Mouse (Mus musculus) ovary, postnatal 10 days (tissue): ENCODE data around the gene Dgki.

Experiments
- DNase-seq: peaks from one replicate; pipeline ENCODE4 v3.0.0; 2022; ENCODE audit warnings: low spot score

Dgki gene

DNA sequence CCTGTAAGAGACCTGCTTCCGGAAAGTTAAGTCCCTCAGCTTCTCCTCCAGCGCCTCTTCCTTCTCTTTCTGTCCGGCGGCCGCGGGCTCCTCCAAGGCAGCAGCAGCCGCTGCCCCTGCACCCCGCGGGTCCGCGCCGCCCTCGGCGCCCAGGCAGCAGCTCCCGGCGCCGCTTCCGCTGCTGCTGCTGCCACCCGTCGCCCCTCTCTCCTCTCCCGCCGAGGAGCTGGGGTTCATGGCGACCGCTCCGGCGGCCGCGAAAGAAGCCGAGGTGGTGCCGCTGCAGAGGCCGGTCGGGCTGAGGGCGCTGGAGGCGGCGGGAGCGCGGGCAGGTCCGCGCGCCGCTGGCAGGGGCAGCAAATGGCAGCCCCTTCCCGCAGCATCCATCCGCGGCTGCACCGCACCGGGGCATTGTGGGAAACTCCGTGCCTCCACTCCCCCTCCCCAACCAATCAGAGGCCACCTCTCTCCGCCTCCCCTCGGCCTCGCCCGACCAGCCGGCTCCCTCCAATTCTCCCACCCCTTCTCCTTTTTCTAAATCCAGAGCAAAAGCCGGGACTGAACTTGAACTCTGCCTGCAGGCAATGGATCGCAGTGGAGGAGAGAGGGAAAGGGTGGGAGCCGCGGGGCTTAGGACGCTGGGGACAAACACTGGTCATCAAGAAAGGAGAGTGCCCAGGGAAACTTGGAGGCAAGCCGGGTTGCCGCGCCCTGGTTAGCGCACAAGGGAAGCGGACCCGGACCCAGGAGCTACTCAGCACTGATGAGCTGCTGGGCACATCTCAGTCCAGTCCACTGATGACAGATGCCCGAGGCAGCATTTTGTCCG, at the start of gene Dgki:
TSS of gene Dgki (minus strand) at position 623 of the 829 bp plus-strand sequence.
- DNase-seq, result no peak

DNA sequence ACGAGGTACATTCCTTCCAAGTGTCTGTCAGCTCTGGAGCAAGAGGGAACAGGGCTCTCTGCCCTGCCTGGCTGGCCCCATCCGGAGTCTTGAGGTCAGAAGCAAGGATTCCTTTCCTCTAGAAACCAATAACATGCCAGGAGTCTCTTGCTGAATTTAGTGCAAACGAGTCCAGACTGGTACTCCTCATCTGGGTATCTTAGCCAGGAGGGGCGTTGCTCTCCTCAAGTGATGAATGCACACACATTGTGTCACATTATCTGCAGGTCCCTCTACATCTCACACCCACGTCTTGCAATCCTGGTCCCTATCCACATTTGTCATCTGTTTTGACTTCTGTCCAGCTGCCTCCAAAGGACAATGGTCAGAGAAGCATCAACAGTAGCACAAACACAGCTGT, 47.6 kb upstream of the Dgki start:
- DNase-seq, result no peak

DNA sequence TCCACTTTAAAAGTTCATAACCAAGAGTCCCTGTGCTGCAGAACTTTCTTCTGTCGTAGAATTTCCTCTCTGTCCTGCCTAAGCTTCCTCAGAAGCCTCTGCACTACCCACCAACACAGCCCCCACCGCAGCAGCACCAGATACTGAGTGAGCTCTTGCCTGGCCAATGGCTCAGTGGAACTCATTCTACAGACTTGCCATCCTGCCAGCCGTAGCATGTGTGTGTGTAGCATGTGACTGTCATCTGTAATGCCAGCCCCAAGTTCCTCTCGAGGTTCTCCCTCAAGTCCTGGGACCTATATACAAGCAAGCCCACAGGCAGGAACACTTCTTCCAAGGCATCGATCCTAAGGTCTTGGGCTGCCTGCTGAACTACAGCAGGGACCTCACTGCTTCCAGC, 38.1 kb upstream of the Dgki start:
- DNase-seq, result no peak

DNA sequence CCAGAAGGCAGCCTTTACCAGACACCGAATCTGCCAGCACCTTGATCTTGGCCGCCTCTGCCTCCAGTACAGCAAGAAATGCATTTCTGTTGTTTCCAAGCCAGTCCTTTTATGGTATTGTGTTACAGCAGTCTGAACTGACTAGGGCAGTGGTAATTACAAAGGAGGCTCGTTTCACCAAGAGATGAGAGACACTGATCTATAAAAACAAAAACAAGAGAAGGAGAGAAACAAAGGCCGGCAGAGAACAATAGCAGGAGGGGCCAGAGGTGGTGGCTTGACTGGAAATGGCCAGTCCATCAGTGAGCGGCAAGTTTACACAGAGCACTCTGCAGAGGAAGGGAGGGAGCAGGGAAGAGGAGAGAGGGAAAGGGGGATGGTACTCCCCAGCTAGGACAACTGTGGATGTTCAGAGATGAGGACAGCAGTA, 36.9 kb upstream of the Dgki start:
- no peak for DNase-seq

DNA sequence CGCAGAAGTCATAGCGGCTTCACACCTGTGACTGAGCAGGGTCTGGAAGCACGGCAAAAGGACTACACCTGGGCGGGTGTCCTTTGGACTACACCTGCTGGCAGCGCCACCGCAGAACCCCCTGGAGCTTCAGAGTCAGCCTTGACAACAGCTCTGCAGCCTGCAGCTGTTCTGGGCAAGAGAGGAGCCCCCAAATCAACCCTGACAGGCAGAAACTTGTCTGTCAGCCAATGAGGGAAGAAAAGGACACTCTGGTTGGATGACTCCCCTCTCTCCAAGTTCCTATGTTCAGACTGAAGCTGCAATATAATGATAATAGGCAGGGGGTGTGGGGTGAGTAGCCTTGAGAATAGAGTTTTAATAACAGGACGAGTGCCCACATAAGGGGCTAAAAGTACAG, 36.4 kb upstream of the Dgki start:
- DNase-seq, result no peak

DNA sequence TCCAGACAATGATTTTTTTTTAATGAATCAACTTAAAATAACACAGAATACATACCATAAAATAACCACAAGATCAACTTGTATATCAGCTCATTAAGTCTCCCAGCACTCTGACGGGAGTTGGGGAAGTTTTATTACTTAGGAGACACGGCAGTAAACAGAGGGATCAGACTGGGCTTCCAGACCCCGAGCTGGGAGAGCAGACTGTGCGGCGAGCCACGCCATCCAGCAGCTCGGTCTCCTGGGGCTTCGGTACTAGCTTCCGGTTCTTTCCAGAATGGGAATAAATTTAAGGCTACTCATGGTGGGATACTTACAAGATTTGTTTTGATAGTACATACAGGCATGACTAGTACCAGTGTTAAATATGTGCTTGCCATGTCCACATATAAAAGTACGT, 32.9 kb upstream of the Dgki start:
- DNase-seq, result no peak

DNA sequence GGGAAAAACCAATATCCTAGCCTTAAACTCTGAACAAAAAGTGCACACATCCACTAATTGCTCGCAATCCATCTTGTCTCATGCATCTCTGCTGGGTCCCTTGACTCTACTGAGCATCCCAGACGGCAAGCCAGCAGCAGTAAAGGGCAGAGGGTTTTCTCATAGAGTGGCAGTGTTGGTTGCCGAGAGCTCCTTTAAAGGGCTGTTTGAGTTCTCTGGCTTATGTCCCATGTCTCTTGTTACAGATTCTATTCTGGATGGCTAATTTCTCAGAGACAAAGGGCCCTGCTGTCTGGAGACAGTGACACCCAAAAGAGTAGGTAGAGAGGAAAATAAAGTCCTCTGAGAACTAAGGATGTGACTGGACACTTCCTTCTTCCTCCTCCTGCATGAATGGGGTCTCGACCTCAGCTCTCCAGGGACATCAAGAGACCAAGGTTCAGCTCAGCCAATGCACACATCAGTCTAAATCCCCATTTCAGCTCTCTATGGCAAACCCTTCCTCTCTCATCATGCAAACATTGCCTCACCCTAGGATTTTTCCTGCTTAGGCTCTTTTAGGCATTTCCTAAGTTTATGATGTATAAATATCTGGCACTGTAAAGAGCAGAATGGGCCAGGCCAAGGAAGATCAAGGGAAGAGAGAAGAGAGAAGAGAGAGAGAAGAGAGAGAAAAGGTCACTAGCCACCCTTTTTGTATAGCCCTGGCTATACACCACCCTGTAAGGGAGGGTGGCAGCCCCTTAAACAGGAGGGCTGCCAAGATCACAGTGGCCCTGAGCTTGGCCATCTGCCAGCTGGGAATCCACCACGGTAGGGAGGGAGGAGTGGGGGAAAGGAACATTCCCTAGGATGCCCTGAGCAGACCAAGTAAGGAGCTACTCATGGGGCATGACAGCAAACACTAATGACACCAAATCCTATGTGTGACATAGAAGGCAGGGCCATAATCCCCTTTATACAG, 30.2 kb upstream of the Dgki start:
- no peak for DNase-seq

DNA sequence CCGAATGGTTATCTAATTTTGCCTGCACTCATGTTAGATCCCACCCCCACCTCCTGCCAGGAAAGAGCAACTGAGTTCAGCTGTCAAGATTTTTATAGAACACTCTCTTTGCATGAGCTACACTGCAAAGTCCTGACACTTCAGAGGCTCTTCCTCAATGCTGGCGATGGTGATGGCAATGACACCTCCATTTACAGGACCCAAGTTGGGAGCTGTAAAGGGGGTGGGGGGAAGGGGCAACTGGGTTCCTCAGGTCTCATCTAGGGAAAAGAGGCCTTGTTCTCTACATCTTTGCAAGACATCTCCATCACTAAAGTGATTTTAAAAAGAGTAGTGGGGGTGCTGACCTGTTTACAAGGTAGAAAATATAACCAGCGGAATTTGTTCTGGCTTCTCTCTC, 29.4 kb upstream of the Dgki start:
- DNase-seq, result no peak

DNA sequence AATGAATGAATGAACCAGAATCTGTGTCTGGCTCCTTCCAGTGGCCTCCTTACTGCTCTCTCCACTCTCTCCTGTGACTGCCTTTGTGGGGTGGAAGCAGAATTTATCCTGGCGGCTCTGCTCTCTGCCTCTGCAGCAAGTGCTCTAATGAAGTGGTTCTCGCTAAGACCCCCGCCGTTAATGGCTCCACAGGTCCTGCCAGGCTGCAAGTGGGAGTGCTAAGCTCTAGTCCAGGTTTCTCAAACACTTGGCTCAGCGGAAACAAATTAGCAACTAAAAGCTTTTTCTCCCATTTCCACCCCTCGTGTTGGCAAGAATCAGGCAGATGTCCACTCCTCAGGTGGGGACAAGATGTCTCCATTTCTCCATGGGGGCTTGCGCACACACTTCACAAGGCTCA, 28.7 kb upstream of the Dgki start:
- no peak for DNase-seq

DNA sequence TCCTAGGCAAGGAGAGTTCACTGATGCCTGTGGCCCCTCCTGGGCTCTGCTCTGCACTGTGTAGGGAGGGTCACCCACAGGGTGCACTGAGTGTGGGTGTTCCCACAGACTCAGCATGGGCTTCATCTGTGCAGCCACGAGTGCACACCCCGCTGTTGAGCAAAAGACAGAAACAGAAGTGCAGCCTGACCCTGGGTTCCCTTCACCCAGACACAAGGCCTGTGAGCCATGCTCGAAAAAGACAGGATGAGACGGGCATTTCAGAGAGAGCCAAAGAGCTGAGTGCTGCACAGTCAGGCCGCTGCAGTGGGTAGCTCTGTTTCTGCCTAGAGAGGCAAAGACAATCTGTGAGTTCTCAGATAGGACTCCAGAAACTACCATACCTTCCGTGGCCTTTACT, 27.5 kb upstream of the Dgki start:
- DNase-seq, result no peak

DNA sequence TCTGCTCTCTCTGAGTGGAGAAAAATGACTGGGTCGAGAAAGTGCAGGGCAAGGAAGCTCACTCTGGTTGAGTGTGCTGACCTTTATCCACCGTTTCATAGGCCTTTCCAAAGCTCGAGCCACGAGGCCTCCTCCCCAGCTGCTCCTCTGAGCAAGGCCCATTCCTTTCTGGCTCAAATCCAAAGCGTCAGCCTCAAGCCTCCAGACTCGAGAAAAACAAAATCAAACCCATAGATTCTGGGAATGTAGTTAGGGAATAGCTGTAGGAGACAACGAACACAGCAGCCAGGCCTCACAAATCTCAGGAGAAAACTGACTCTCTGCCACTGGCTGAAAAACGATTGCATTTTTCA, 26.6 kb upstream of the Dgki start:
- no peak for DNase-seq

DNA sequence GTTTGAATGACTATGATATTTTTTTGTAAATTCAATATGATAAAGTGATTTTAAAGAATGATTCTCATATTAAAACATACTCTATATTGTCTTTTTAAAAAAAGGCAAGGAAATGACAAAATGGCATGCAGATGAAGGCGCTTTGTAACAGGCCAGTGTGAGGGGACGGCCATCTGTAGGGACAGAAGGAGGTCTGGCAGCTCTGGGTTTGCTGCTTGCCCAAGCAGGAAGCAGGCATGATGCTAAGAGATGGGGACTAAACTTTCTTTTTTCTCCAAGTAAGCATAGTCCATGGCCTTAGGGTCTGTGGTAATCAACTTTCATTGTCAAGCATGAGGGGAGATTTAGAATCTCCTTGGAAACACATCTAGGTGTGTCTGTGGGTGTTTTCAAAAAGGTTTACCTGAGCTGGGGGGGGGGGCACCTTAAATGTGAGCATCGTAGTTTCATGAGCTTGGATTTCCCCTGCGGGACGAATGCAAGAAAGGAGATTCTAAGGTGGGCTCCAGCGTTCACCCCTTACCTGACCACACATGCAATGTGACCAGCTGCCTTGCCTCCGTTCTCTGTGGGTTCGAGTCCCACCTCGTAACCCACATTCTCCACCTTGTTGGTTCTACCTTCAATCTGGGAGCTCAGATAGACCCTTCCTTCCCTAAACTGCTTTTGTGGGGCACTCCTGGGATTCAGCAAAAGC, 26.1 kb upstream of the Dgki start:
- DNase-seq, result no peak

DNA sequence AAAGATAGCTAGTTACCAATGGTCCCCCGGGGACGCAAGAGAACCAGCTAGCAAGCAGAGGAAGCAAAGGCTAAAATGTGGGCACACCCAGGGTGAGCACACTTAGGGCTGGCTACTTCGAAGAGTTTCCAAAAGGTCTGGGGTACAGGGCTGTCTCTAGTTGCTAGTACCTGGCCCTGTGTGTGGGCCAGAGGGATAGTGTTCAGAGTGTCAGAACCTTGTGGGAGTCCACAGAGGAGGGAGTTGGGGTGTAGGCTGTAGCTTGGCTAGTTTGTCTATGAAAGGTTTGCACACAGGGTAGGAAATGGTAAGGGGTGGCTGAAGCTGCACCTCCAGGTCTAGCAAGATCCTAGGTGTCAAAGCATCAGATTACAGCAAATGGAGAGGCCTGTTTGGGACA, 25.1 kb upstream of the Dgki start:
- no peak for DNase-seq

DNA sequence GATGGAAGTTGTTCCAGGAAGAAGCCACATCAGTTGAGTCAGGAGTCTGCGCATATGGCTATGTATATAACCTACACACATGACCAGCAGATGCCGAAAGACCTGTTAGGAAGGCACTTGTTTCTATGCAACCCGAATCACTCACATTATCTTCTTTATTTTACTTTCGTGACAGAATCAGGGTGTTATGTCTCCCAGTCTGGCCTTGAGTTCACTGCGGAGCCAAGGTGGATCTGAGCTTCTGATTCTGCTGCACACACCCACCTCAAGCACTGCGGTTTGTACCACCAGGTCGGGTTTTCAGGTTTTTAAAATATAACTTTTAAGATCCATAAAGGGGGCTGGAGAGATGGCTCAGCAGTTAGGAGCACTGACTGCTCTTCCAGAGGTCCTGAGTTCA, 22.7 kb upstream of the Dgki start:
- DNase-seq, result no peak

DNA sequence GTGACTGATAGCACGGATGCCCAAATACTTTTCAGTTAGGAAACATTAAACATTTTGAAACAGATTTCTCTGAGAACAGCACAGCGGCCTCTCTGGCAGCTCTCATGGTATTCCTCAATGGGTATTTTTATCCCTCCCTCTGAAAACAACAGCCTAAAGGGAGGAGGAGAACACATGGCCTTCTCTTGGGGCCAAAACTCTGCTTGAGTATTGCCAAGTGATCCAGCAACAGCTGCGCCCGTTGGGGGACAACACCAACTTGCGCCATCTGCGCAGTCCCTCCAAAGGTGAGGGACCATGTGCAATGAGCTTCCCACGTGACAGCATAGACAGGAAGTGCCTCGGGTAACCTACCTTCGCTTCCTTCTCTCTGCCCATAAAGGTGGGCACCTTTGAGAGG, 22.1 kb upstream of the Dgki start:
- DNase-seq, result no peak

DNA sequence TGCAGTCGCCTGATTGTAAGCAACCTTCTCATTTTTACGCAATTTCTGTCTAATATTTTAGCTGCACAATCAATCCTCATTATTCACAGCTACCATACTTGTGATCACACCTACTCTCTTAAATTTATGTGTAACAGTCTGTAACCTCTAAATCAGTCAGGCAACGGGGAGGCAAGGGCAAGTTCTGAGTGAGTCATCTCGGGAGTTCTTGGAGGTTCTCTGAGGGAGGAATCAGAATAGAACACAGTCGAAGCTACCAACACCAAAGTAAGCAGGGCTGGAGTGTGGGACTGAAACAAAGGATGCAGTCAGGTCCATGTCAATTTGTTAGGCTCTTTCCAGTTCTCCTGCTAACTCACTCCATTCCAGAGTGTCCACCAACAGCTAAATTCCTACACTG, 17.9 kb upstream of the Dgki start:
- DNase-seq, result no peak

DNA sequence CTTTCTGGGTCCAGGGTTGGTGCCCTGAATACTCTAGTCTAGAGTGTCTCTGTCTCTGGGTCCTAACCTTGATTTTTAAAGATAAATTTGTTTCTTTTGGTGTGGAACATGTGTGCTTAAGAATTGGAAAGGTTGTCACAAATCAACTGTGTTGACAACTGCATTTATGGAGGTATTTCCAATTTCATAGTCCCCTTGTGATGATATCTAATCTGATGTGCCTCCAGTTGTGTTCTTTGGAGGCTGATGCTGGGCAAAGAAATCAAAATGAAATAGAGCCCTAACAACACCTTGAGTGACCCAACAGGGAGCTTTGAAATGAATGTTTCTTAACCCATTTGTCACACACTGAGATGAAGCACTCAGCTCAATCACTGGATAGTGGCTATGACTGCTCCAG, 15.5 kb upstream of the Dgki start:
- DNase-seq, result no peak

DNA sequence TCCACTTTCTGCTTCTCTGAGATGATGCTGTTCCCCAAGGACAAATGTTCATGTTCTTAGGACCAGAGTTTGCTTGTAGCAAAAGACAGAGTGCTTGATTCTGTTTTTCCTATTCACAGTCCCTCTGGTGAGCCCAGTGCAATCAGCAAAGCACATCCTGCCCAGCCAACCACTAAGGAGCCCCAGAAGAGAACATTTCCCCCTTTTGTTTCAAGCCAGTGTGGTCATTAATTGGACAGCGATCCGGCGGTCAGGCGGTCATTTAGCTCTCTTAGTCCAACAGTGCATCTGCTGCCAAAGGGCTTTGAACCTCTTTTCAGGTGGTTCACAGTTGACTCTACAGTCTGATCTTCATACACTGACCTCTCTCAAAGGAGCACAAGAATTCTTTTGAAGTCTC, 10.6 kb upstream of the Dgki start:
- DNase-seq, result no peak

DNA sequence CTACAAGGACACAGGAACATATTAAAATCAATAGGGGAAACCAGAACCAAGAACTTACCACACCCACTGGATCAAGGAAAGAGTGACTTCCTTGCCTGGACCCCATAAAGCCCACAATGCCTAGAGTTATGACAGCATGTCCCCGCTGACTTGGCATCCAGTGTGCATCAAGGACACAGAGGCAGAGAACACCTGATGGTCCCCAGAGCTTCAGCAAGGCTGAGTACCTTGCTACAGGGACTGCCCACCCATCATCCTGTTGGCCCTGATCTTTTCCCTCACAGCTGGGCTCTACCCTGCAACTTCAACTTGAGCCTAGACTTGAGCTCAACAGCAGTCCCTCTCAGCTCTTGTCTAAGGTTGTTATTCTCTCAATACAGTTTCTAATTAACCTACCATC, 6.6 kb upstream of the Dgki start:
- no peak for DNase-seq

DNA sequence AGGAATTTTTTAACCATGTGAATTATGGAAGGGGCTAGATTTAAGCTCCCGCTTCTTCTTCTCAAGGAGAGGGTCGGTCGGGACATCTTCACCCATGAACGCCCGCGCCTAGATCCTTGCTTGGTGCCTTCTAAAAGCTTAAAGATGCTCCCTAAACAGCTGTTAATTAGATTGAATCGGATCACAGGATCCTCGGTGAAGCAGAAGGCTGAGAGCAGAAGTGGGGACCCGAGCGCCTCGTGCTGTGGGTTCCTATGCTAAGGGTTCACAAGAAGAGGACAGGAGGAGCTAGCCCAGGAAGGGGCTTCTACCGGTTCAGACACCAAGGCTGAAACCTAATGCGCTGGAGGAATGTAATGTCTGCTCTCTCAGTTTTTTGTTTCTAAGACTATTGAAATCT, 508 bp upstream of the Dgki start:
- no peak for DNase-seq

DNA sequence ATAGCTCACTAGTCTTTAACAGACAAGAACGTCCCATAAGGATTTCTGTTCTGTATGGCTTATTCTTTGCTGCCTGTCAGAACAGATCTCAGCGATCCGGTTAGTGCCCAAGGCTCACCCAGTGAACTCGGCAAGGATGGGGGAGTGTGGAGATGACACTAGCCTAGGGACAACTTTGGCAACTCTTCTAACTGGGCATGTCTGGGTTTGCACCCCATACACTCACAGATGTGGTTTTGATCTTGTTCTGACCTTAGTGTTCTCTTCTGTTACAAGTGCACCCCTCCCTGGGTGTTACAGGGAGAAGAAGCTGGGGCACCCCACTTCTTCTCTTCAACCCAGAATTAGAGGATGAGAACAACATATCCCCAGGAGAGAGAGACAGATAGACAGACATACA, 1.0 kb downstream of the Dgki start:
- DNase-seq, result no peak

DNA sequence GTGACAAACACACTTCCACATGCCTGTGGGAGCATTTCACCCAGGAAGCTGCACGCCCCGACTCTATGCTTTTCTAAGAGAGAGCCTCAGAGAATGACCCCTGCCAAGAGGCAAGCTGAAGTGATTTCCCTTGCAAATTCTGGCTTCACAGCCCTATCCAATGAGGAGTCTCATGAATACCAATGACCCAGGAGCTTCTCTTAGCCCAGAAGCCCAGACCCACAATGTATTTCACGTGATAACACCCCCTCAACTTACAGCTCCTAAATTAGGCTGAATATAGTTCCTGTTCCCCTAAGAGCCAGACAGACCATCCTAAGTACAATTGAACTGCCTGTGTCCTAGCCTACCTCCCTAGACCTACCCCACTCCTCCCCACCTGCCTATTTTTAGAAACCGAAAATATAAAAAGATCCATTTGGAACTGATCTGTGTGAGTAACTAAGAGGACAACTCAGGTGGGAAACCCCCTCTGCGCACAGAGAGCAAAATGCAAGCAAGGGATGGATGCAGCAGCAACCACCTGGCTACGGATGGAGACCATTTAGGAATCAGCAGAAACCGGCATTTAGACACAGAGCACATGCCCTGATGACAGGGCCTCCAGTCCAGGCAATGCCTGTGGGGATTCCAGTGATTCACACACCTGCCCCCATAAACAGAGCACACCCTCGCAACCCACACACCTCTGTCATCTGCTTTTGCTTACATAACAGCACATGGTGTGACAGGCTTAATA, 2.1 kb downstream of the Dgki start:
- DNase-seq, result no peak
